7 mouse cellular contexts compared by ENCODE assay signal in the genomic region with DNA sequence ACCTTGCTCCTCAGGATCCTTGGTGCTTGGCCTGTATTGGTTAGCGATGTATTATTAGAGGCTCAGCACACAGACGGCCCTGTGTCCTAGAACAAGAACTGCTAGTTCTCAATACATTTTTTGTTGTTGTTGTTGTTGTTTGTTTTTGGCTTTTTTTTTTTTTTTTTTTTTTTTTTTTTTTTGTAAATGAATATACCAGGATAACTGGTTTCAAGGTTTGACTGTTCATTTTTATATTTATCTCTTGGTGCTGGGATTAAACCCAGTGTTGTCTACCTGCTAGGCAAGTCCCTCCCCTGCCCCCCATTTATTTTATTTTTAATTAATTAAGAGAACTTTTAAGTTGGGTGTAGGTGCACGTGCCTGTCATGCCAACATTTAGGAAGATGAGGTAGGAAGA. TPM values are rescaled to one million over a fixed set of nuclear protein-coding genes. Genes with fewer than 3 reads are reported as not detected.
DNase-seq lines count a peak whose midpoint lies in the region; ATAC-seq and TF ChIP-seq lines count a peak whose summit lies in the region.

No protein-coding gene starts in this region.

- peak; percentile 9 for DNase-seq in lung, postnatal 0 days (ENCODE audit: low spot score)
- no peak for DNase-seq in lung, postnatal 14 days
- no peak for DNase-seq in forebrain, embryonic 10.5 days (ENCODE audit: extremely low spot score, low spot score)
- DNase-seq in spleen, postnatal 14 days (ENCODE audit: low spot score in 2 of 2) = no peak
- no peak for DNase-seq in cerebellum, adult 18-20 months

- no peaks in the 10 kb centered on the region for H3K4me1 ChIP-seq in lung, postnatal 0 days (ENCODE audit: insufficient read depth, low read depth, low read length)
- H3K4me1 ChIP-seq in forebrain, embryonic 10.5 days = peaks cover 12% of the 10 kb centered on the region
- H3K4me1 ChIP-seq in limb, embryonic 12.5 days (replicated peaks) = 0 out of 2 replicates have a peak, but pooled peaks cover 4% of the 10 kb centered on the region
- H3K4me1 ChIP-seq in stomach, embryonic 14.5 days (ENCODE audit: control insufficient read depth, insufficient read depth, low read length) = no peaks in the 10 kb centered on the region

- WGBS in lung, postnatal 0 days = 56% methylated on average over 3 of the region's 3 CpGs
- WGBS in forebrain, embryonic 10.5 days = 56% methylated on average over 3 of the region's 3 CpGs
- 59% methylated on average over 3 of the region's 3 CpGs for WGBS in limb, embryonic 12.5 days
- 50% methylated on average over 3 of the region's 3 CpGs for WGBS in stomach, embryonic 14.5 days

- peak overlapping the region; percentile 52 for H3K9ac ChIP-seq in lung, postnatal 0 days (replicated peaks; ENCODE audit: low read depth)
- peak overlapping the region; percentile 51 for H3K9ac ChIP-seq in limb, embryonic 12.5 days (replicated peaks)
- peak overlapping the region; percentile 45; the same call in 1 of the 2 replicates for H3K9ac ChIP-seq in stomach, embryonic 14.5 days (replicated peaks; ENCODE audit: low read depth, low read length)

- peak overlapping the region; percentile 37 for H3K4me3 ChIP-seq in lung, postnatal 0 days (ENCODE audit: low read depth, low read length)
- H3K4me3 ChIP-seq in forebrain, embryonic 10.5 days = peak overlapping the region; percentile 46
- H3K4me3 ChIP-seq in limb, embryonic 12.5 days (replicated peaks) = peak overlapping the region; percentile 38
- H3K4me3 ChIP-seq in stomach, embryonic 14.5 days (ENCODE audit: low read depth, low read length) = peak overlapping the region; percentile 34

- no peaks in the 10 kb centered on the region for H3K36me3 ChIP-seq in lung, postnatal 0 days (ENCODE audit: insufficient read depth, low read length)
- no peaks in the 10 kb centered on the region for H3K36me3 ChIP-seq in forebrain, embryonic 10.5 days (replicated peaks)
- H3K36me3 ChIP-seq in limb, embryonic 12.5 days = no peaks in the 10 kb centered on the region
- no peaks in the 10 kb centered on the region for H3K36me3 ChIP-seq in stomach, embryonic 14.5 days (ENCODE audit: control insufficient read depth, insufficient read depth, low read length)

- TF ChIP-seq EP300 in lung, postnatal 0 days (IDR thresholded peaks at IDR 0.05) = no peak

- H3K27ac ChIP-seq in lung, postnatal 0 days (ENCODE audit: low read length) = peak overlapping the region; percentile 78
- peak overlapping the region; percentile 93 for H3K27ac ChIP-seq in forebrain, embryonic 10.5 days
- H3K27ac ChIP-seq in limb, embryonic 12.5 days = peak overlapping the region; percentile 73
- peak overlapping the region; percentile 81 for H3K27ac ChIP-seq in stomach, embryonic 14.5 days (ENCODE audit: low read length)

- no peaks in the 10 kb centered on the region for H3K9me3 ChIP-seq in lung, postnatal 0 days (ENCODE audit: low read length)
- H3K9me3 ChIP-seq in forebrain, embryonic 10.5 days = peaks cover 5% of the 10 kb centered on the region; the same call in 1 of the 2 replicates
- H3K9me3 ChIP-seq in limb, embryonic 12.5 days = no peaks in the 10 kb centered on the region
- H3K9me3 ChIP-seq in stomach, embryonic 14.5 days (ENCODE audit: control insufficient read depth, low read depth, low read length) = no peaks in the 10 kb centered on the region

- TF ChIP-seq CTCF in lung, postnatal 0 days (IDR thresholded peaks at IDR 0.05) = no peak

- ATAC-seq in lung, postnatal 0 days = no peak
- ATAC-seq in limb, embryonic 12.5 days (ENCODE audit: insufficient number of reproducible peaks, insufficient read depth, low FRiP score, low TSS enrichment, low read depth) = no peak
- no peak for ATAC-seq in stomach, embryonic 14.5 days (ENCODE audit: insufficient number of reproducible peaks, insufficient read depth, low FRiP score, low read depth)

- H3K4me2 ChIP-seq in lung, postnatal 0 days (replicated peaks; ENCODE audit: low read depth, low read length) = peak overlapping the region; percentile 47
- H3K4me2 ChIP-seq in limb, embryonic 12.5 days = peak overlapping the region; percentile 50
- peak overlapping the region; percentile 49 for H3K4me2 ChIP-seq in stomach, embryonic 14.5 days (replicated peaks; ENCODE audit: low read depth, low read length)

- no peaks in the 10 kb centered on the region for H3K27me3 ChIP-seq in lung, postnatal 0 days (replicated peaks; ENCODE audit: insufficient read depth, low read length)
- no peaks in the 10 kb centered on the region for H3K27me3 ChIP-seq in forebrain, embryonic 10.5 days (ENCODE audit: poor library complexity, severe bottlenecking)
- H3K27me3 ChIP-seq in limb, embryonic 12.5 days = no peaks in the 10 kb centered on the region; the same call in 1 of the 2 replicates
- no peaks in the 10 kb centered on the region for H3K27me3 ChIP-seq in stomach, embryonic 14.5 days (ENCODE audit: control insufficient read depth, insufficient read depth, low read length)

RNA-seq across cellular contexts. Expression of gene Kif2c, which starts 6.5 kb away (rescaled TPM):
- polyA plus RNA-seq in lung, postnatal 0 days (2015; fragmentation: Nextera tagmentation; extraction: Ambion mirVana) = 2.0 and 3.0 TPM in 2 replicates
- 117 and 119 TPM in 2 replicates for polyA plus RNA-seq in forebrain, embryonic 10.5 days (2016; fragmentation: Nextera tagmentation; extraction: Ambion mirVana)
- 106 and 108 TPM in 2 replicates for polyA plus RNA-seq in limb, embryonic 12.5 days (2016; fragmentation: Nextera tagmentation; extraction: Ambion mirVana)
- 54.5 and 55.0 TPM in 2 replicates for polyA plus RNA-seq in stomach, embryonic 14.5 days (2014; fragmentation: Nextera tagmentation; extraction: Ambion mirVana)

RNA-seq across cellular contexts. Expression of gene Rps8, which starts 32.9 kb away (rescaled TPM):
- 633 and 681 TPM in 2 replicates for polyA plus RNA-seq in lung, postnatal 0 days (2015; fragmentation: Nextera tagmentation; extraction: Ambion mirVana)
- 878 and 901 TPM in 2 replicates for polyA plus RNA-seq in forebrain, embryonic 10.5 days (2016; fragmentation: Nextera tagmentation; extraction: Ambion mirVana)
- polyA plus RNA-seq in limb, embryonic 12.5 days (2016; fragmentation: Nextera tagmentation; extraction: Ambion mirVana) = 892 and 981 TPM in 2 replicates
- 1,401 and 1,488 TPM in 2 replicates for polyA plus RNA-seq in stomach, embryonic 14.5 days (2014; fragmentation: Nextera tagmentation; extraction: Ambion mirVana)

RNA-seq across cellular contexts. Expression of gene Plk3, which starts 55.2 kb away (rescaled TPM):
- 4.0 and 5.0 TPM in 2 replicates for polyA plus RNA-seq in lung, postnatal 0 days (2015; fragmentation: Nextera tagmentation; extraction: Ambion mirVana)
- 12.8 and 14.0 TPM in 2 replicates for polyA plus RNA-seq in forebrain, embryonic 10.5 days (2016; fragmentation: Nextera tagmentation; extraction: Ambion mirVana)
- polyA plus RNA-seq in limb, embryonic 12.5 days (2016; fragmentation: Nextera tagmentation; extraction: Ambion mirVana) = 2.5 and 2.7 TPM in 2 replicates
- polyA plus RNA-seq in stomach, embryonic 14.5 days (2014; fragmentation: Nextera tagmentation; extraction: Ambion mirVana) = 2.6 and 3.8 TPM in 2 replicates

Comparison
In these comparisons a context has a peak if more than half of its experiments do, and no peak if none do; other contexts are left out.
1. RNA of gene Kif2c, which starts 6.5 kb away (polyA plus RNA-seq): 117 to 119 TPM in forebrain, embryonic 10.5 days, 106 to 108 TPM in limb, embryonic 12.5 days and 54.5 to 55.0 TPM in stomach, embryonic 14.5 days; 2.0 to 3.0 TPM in lung, postnatal 0 days; every median in the first group is over 10 times any median in the second.
2. Peak in every context shown above with its lines, with median percentiles within 50 percentile points of each other: H3K27ac ChIP-seq, H3K4me2 ChIP-seq, H3K4me3 ChIP-seq and H3K9ac ChIP-seq.